Mouse (Mus musculus) heart, embryonic 15.5 days (tissue): ENCODE results near the gene Zfp963. TPM values are rescaled to one million over a fixed set of nuclear protein-coding genes. Genes with fewer than 3 reads are reported as not detected.

ENCODE experiments used
- ATAC-seq: fragments of 200-750 bp; cut with Nextera tagmentation; replicated peaks from 2 replicates; pipeline ENCODE4 v1.8.0; 2017; ENCODE audit warnings: low read depth, moderate TSS enrichment; ENCODE audit not compliant: insufficient number of reproducible peaks, insufficient read depth, low FRiP score
- H3K27ac ChIP-seq: fragments of 300-500 bp; sonication (generic); 2 replicates; pipeline ENCODE4 v1.5.1; 2015; ENCODE audit warnings: mild to moderate bottlenecking, inconsistent platforms
- H3K27me3 ChIP-seq: fragments of 300-500 bp; sonication (generic); 2 replicates; pipeline ENCODE4 v1.6.1; 2015; ENCODE audit warnings: inconsistent platforms
- H3K36me3 ChIP-seq: fragments of 300-500 bp; sonication (generic); 2 replicates; pipeline ENCODE4 v1.6.1; 2015; ENCODE audit warnings: mild to moderate bottlenecking, inconsistent platforms
- H3K4me1 ChIP-seq: fragments of 300-500 bp; sonication (generic); replicated peaks from 2 replicates; pipeline ENCODE4 v1.6.1; 2015; ENCODE audit warnings: inconsistent platforms
- H3K4me2 ChIP-seq: fragments of 300-500 bp; sonication (generic); 2 replicates; pipeline ENCODE4 v1.6.1; 2015; ENCODE audit warnings: inconsistent platforms, mild to moderate bottlenecking, moderate library complexity
- H3K4me3 ChIP-seq: fragments of 300-500 bp; sonication (generic); 2 replicates; pipeline ENCODE4 v1.5.1; 2015; ENCODE audit warnings: mild to moderate bottlenecking, inconsistent platforms
- H3K9ac ChIP-seq: fragments of 300-500 bp; sonication (generic); 2 replicates; pipeline ENCODE4 v1.6.1; 2015; ENCODE audit warnings: mild to moderate bottlenecking, inconsistent platforms
- H3K9me3 ChIP-seq: fragments of 300-500 bp; sonication (generic); replicated peaks from 2 replicates; pipeline ENCODE4 v1.6.1; 2016; ENCODE audit warnings: inconsistent platforms
- WGBS: fragments of 180-500 bp; shearing (Covaris S2); methylation state at CpG from one replicate; pipeline ENCODE4 v1.1.7; 2015; ENCODE audit warnings: mixed read lengths; 5-methylcytosine and 5-hydroxymethylcytosine counted together
- polyA plus RNA-seq: library from polyadenylated mRNA; unstranded; fragments of >200 nt; fragmentation: Nextera tagmentation; extraction: Ambion mirVana; gene quantifications from 2 replicates; pipeline ENCODE4 v1.2.1, GENCODE M21; 2015

The Zfp963 gene
- polyA plus RNA-seq, 1 experiment from 2014 or later = 3.1 TPM

DNA sequence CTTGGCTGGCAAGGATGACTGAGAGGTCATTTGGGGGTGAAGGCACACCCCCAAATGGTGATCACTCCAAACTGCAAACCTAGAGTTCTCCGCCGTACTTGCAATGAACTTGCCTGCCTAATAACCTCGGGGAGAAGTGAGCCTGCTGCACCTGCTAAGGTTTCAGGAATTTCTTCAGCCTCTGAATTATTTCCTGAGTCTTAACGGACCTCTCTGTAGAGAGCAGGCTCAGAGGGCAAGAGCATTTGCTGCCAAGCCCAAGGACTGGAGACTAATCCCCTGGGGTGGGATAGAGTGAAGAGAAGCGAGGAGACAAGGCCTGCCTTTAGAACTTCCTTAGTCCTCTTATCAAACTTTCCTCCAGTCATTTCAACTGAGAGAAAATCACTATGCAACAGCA is 40.0 kb upstream of the Zfp963 start:
- no peak for ATAC-seq
- H3K4me3 ChIP-seq = no peak overlapping the region
- no peaks in the 10 kb centered on the region for H3K27me3 ChIP-seq
- 60% methylated on average over 5 of the region's 5 CpGs for WGBS
- H3K9me3 ChIP-seq = no peaks in the 10 kb centered on the region
- H3K36me3 ChIP-seq = peaks cover 9% of the 10 kb centered on the region; the same call in 1 of the 2 replicates
- no peak overlapping the region for H3K9ac ChIP-seq
- peak overlapping the region; percentile 91; the same call in 1 of the 2 replicates for H3K4me2 ChIP-seq
- H3K4me1 ChIP-seq = peaks cover 21% of the 10 kb centered on the region
- H3K27ac ChIP-seq = no peak overlapping the region

DNA sequence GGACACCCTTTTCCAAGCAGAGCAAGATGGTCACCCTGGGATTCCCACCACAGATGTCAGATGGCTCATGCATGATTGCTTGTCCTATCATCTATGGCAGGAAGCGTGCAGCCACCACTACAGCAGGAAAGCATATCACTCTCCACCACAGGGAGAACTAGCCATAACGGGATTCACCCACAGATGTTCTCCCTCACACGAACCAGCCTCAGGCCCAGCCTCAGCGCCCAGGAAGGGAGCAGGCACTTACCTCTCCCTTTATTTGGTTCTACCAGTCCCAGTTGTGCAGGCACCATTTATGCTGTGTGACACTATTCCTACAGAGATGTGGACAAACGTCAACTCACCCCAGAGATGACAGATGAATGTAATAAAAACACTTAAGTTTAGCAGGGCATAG is 39.3 kb upstream of the Zfp963 start:
- no peaks in the 10 kb centered on the region for H3K9me3 ChIP-seq
- no peak overlapping the region for H3K4me2 ChIP-seq
- peaks cover 21% of the 10 kb centered on the region for H3K4me1 ChIP-seq
- no peak for ATAC-seq
- no peak overlapping the region for H3K27ac ChIP-seq
- 77% methylated on average over 5 of the region's 5 CpGs for WGBS
- H3K27me3 ChIP-seq = no peaks in the 10 kb centered on the region
- no peak overlapping the region for H3K9ac ChIP-seq
- H3K36me3 ChIP-seq = peaks cover 5% of the 10 kb centered on the region; the same call in 1 of the 2 replicates
- H3K4me3 ChIP-seq = no peak overlapping the region

DNA sequence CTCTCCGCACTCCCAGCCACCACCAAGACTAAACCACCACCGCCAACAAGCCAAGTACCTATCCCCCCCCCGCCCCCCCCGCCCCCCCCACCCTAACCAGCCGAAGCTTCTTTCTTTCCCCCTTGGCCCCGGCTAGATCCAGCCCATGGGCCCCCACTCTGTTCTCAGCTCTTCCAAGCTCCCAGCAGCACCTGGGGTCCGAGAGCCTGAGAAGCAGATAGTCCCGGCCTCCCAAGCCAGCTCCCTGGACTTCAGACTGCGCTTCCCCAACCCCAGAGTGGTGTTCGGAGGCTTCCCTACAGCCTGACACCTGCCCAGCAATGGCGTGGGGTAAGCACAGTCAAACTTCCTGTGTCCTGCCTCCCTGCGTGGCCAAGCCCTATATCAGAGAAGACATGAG is 27.3 kb upstream of the Zfp963 start:
- no peaks in the 10 kb centered on the region for H3K9me3 ChIP-seq
- H3K9ac ChIP-seq = no peak overlapping the region
- no peaks in the 10 kb centered on the region for H3K27me3 ChIP-seq
- H3K36me3 ChIP-seq = no peaks in the 10 kb centered on the region
- no peak for ATAC-seq
- no peak overlapping the region for H3K27ac ChIP-seq
- H3K4me3 ChIP-seq = no peak overlapping the region
- H3K4me2 ChIP-seq = no peak overlapping the region
- 55% methylated on average over 12 of the region's 12 CpGs for WGBS
- H3K4me1 ChIP-seq = peaks cover 19% of the 10 kb centered on the region

DNA sequence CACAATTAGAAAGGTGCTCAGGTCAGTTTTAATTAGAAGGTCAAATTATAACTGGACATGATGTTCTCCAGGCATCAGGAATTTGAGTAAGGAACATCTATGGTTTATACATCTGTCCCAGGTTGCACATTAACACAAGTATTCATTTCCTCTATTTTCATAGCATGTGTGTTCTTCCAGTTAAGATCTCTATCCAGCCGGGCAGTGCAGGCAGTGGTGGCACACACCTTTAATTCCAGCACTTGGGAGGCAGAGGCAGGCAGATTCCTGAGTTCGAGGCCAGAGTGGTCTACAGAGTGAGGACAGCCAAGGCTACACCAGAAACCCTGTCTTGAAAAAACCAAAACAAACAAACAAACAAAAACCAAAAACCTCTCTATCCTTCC is 25.4 kb upstream of the Zfp963 start:
- H3K4me3 ChIP-seq = peak overlapping the region; percentile 96
- peak overlapping the region; percentile 52 for H3K4me2 ChIP-seq
- no peaks in the 10 kb centered on the region for H3K27me3 ChIP-seq
- peaks cover 24% of the 10 kb centered on the region for H3K4me1 ChIP-seq
- no peaks in the 10 kb centered on the region for H3K36me3 ChIP-seq
- peak overlapping the region; percentile 100 for H3K27ac ChIP-seq
- no peaks in the 10 kb centered on the region for H3K9me3 ChIP-seq
- peak overlapping the region; percentile 99; the same call in 1 of the 2 replicates for H3K9ac ChIP-seq
- 47% methylated on average over 2 of the region's 2 CpGs for WGBS
- ATAC-seq = no peak

DNA sequence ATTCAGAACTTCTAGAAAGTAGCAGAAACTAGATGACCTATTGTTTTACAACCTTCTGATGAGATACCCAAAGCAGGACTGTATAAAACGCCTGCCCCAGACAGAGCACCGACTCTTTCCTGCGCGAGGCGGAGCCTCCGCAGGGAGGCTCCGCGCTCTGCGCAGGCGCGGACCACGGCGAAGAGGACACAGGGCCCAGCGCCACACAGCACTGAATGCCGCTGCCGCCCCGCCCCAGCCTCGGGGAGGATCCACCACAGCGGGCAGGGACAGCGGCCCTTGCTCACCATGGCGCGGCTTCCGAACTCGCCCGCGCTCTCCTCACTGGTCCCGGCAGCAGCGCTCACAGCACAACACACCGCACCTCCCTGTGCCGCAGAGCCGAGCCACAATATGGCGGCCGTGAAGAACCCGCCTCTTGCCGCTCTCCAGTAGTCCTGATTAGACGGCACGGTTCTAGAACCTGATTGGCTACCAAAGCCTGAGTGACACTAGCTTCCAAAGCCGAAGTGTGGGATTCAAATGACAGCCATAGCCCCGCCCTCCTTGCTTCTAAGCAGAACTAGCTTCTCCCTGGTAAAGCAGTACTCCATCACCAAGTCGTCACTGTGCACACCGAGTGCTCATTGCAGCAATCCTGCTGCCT is 24.9 kb upstream of the Zfp963 start, which contains the start of gene Gm20422:
Gene Gm20422 (minus strand): TSS at position 384 of the 646 bp plus-strand sequence.
- ATAC-seq = peak; percentile 98
- WGBS = under 1% methylated on average over 41 of the region's 41 CpGs
- no peaks in the 10 kb centered on the region for H3K27me3 ChIP-seq
- H3K9ac ChIP-seq = peak within 1 kb of the TSS; percentile 99
- H3K4me2 ChIP-seq = peak within 1 kb of the TSS; percentile 66
- H3K36me3 ChIP-seq = no peaks in the 10 kb centered on the region
- H3K27ac ChIP-seq = peak within 1 kb of the TSS; percentile 100
- H3K4me1 ChIP-seq = peaks cover 24% of the 10 kb centered on the region
- no peaks in the 10 kb centered on the region for H3K9me3 ChIP-seq
- peak within 1 kb of the TSS; percentile 96 for H3K4me3 ChIP-seq

DNA sequence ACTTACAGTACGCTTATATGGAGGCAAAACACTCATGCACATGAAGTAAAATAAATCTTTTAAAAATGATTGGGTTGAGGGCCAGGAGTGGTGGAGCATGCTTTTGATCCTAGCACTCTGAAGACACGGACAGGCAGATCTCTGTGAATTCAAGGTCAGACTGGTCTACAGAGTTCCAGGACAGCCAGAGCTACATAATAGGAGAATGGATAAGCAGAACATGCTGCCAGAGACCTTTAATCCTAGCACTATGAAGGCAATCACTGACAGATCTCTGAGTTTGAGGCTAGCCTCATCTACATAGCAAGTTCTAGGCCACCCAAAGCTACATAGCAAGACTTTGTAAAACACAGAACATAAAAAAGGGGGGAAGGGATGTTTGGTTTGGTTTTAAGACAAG is 22.3 kb upstream of the Zfp963 start:
- WGBS = 77% methylated on average over 2 of the region's 2 CpGs
- Histone ChIP-seq H3K4me3 (no peak overlapping the region), H3K9ac (no peak overlapping the region), H3K27ac (no peak overlapping the region), H3K36me3 (peaks cover 20% of the 10 kb centered on the region), H3K27me3 (no peaks in the 10 kb centered on the region), H3K9me3 (0 out of 2 replicates have a peak, but pooled peaks cover 2% of the 10 kb centered on the region), H3K4me2 (no peak overlapping the region), H3K4me1 (peaks cover 24% of the 10 kb centered on the region)
- no peak for ATAC-seq

DNA sequence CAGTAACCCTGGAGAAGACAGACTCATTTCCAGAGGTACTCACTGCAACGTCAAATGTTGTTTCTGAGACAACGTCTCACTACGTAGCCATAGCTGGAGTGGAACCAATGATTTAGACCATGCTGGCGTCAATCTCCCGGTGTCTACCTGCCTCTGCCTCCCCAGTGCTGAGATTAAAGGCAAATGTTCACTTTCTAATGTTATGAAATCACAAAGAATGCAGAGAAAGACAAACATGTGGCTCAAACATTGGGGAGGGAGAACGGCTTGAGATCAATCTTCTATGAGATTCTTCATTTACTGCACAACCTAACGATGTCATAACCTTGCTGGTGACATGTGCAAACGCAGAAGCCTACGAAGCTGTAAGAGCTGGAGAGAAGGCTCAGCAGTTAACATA is 21.5 kb upstream of the Zfp963 start:
- Histone ChIP-seq H3K36me3 (peaks cover 29% of the 10 kb centered on the region), H3K9me3 (0 out of 2 replicates have a peak, but pooled peaks cover 2% of the 10 kb centered on the region), H3K4me3 (no peak overlapping the region), H3K4me1 (peaks cover 24% of the 10 kb centered on the region), H3K27me3 (no peaks in the 10 kb centered on the region), H3K4me2 (no peak overlapping the region), H3K9ac (no peak overlapping the region), H3K27ac (no peak overlapping the region)
- ATAC-seq = no peak
- WGBS = 89% methylated on average over 9 of the region's 9 CpGs

DNA sequence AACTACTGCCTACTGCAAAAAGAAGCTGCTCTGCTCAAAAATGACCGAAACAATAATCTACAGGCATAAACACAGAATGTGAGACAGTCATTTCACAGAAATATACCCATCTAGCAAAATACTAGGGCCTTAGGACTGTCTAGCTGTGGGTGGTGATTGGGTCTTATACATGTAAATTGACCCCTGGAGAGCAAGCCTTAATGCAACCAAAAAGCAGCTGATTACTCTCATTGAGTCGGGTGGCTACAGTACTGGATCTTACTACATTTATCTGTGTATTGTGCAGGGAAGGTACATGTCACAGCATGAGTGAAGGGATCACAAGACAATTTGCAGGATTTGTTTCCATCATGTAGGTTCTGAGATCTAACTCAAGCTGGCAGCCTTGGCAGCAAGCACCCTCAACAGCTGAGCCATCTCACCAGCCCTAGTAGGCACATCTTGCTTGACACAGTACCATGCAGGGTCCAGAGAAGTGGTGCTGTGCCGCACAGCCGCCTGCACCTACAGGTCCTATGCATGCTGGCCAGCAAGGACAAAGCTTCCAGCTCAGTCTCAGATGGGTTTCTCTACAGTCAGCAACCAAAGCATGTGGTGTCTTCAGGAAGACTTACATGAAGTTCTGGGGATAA is 12.2 kb upstream of the Zfp963 start:
- H3K36me3 ChIP-seq = peaks cover 53% of the 10 kb centered on the region
- H3K4me2 ChIP-seq = no peak overlapping the region
- H3K4me1 ChIP-seq = no peaks in the 10 kb centered on the region
- H3K4me3 ChIP-seq = no peak overlapping the region
- 89% methylated on average over 4 of the region's 4 CpGs for WGBS
- peaks cover 10% of the 10 kb centered on the region; the same call in 1 of the 2 replicates for H3K9me3 ChIP-seq
- no peak overlapping the region for H3K9ac ChIP-seq
- no peaks in the 10 kb centered on the region for H3K27me3 ChIP-seq
- H3K27ac ChIP-seq = no peak overlapping the region
- ATAC-seq = no peak

DNA sequence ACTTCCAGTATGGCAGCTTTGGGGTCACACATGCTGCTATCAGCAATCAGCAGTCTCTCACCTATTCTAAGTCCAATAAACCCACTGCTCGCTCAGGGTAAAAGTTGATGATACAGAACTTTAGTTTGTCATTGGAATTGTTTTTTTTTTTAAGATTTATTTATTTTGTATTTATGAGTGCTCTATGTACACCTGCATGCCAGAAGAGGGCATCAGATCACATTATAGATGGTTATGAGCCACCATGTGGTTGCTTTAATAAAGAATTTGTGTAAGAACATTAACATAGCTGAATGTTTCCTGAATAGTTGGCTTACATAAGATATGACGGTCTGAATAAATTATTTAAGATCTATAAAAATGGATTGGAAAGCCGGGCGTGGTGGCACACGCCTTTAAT is 8.5 kb upstream of the Zfp963 start:
- Histone ChIP-seq H3K9me3 (no peaks in the 10 kb centered on the region), H3K9ac (no peak overlapping the region), H3K4me3 (no peak overlapping the region), H3K36me3 (peaks cover 25% of the 10 kb centered on the region), H3K4me1 (no peaks in the 10 kb centered on the region), H3K27ac (no peak overlapping the region), H3K27me3 (no peaks in the 10 kb centered on the region), H3K4me2 (no peak overlapping the region)
- 96% methylated on average over 5 of the region's 5 CpGs for WGBS
- ATAC-seq = no peak

DNA sequence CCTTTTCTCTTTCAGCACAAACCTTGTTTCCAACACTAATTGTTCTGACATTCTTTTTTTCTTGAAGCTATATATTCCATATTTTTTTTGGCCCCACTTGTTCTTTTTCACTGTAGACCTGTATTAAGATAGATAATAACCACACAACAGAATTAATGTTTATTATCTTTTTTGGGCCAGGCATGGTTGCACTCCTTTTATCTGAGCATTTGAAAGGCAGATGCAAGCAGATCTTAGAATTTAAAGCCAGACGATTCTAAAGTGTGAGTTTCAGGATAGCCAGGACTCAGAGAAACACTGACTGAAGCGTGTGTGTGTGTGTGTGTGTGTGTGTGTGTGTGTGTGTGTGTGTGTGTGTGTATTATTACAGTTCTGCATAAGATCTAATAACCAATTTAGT is 2.7 kb upstream of the Zfp963 start:
- ATAC-seq = no peak
- no peak overlapping the region for H3K9ac ChIP-seq
- no peaks in the 10 kb centered on the region for H3K9me3 ChIP-seq
- no peaks in the 10 kb centered on the region for H3K27me3 ChIP-seq
- 83% methylated on average over 2 of the region's 2 CpGs for WGBS
- no peak overlapping the region for H3K27ac ChIP-seq
- H3K4me2 ChIP-seq = no peak overlapping the region
- no peak overlapping the region for H3K4me3 ChIP-seq
- H3K4me1 ChIP-seq = peaks cover 12% of the 10 kb centered on the region
- peaks cover 8% of the 10 kb centered on the region; the same call in 1 of the 2 replicates for H3K36me3 ChIP-seq

DNA sequence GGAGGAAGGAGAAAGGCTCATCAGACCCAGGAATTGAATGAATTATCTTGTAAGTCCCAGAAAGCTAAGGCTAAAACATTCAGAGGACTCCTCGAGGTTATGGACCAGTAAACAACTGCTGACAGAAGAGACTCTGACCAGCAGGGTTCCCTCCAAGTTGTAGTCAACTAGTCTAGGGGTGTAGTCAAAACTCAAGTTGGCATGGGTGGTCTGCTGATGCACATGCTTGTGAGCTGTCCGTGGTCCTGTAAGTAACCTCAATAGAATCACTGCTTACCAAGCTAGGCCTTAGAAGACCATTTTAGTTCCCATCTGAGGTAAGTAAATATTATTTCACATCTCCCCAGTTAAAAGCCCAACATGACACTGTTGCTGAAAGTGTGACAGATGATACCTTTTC is 8.5 kb downstream of the Zfp963 start:
- Histone ChIP-seq H3K27me3 (no peaks in the 10 kb centered on the region), H3K9ac (no peak overlapping the region), H3K36me3 (peaks cover 18% of the 10 kb centered on the region), H3K4me3 (no peak overlapping the region), H3K9me3 (no peaks in the 10 kb centered on the region), H3K4me1 (no peaks in the 10 kb centered on the region), H3K4me2 (no peak overlapping the region), H3K27ac (no peak overlapping the region)
- WGBS = 72% methylated on average over 2 of the region's 2 CpGs
- no peak for ATAC-seq

DNA sequence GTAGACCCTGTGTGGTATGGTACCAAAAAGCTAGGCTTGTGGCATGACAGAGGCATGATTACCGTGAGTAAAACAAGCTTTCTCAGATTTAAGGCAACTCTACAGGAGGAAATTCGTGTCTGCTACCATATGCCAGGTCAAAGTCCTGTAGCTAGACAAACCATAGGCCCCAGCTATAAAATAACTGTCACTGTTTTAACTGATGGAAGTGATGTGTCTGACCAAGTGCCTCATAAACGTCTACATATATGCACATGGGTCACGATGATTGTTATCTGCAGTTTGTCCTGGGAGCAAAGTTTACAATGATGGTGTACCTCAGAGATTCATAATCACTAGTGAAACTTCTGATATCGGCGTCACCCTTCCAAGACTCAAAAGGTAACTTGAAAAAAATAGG is 9.0 kb downstream of the Zfp963 start:
- no peak overlapping the region for H3K27ac ChIP-seq
- no peaks in the 10 kb centered on the region for H3K9me3 ChIP-seq
- no peak overlapping the region for H3K9ac ChIP-seq
- 84% methylated on average over 6 of the region's 6 CpGs for WGBS
- H3K4me1 ChIP-seq = no peaks in the 10 kb centered on the region
- H3K4me2 ChIP-seq = no peak overlapping the region
- peaks cover 18% of the 10 kb centered on the region for H3K36me3 ChIP-seq
- H3K27me3 ChIP-seq = no peaks in the 10 kb centered on the region
- ATAC-seq = no peak
- H3K4me3 ChIP-seq = no peak overlapping the region
